ENCODE assay signal across 8 mouse cellular contexts in the genomic region with DNA sequence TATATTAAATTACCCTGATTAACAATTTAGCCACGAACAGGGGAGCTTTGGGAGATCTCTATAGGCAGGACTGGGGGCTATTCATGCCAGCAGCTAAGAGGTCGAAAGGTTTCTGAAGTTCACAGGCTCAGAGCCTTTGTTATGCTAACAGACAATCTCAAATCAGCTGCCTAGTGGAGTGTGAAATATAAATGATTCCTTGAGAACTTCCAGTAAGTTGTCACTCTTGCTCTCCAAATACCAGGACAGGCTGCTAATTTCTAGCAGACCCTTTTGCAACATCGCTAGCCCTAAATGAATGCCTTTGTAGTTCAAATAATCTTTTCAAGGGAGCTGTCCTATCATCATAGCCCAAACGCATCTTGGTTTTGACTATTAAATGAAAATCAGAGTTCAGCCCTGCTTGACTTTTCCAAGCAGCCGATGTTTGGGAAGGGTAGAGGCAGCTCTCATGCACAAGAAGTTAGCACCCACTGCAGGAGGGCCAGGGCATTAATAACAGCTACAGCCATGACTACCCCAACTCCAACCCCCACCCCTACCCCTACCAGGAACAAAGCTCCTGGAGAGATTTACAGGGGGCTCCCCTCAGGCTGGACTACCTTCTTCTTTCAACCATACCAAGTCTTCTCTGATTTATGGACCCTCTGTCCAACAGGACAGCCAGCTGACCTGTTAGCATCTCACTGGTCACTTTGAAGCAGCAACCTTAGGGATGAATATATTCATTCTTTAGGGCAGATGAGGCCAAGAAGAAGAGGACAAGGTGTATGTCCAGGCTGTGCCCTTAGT.
A peak's percentile ranks its signal among the peaks of the same experiment; 100 is the strongest.
DNase-seq lines count a peak whose midpoint lies in the region; ATAC-seq and TF ChIP-seq lines count a peak whose summit lies in the region.
"Had no signal": no experiment of that assay in that cellular context is flagged by ENCODE, and none has a peak within 500 bp of the region (broad histone marks: within the 10 kb centered on the region; RNA-seq: fewer than 3 reads in every experiment).

No protein-coding gene starts in this region.

- 5% methylated on average over 5 of the region's 5 CpGs for WGBS in forebrain, postnatal 0 days
- 11% methylated on average over 5 of the region's 5 CpGs for WGBS in midbrain, postnatal 0 days

- TF ChIP-seq CTCF in forebrain, postnatal 0 days (IDR thresholded peaks at IDR 0.05; ENCODE audit: low read depth), result peak; percentile 20; the same call in 1 of the 2 replicates
- TF ChIP-seq CTCF in midbrain, postnatal 0 days (IDR thresholded peaks at IDR 0.05), result peak; percentile 30

- peak overlapping the region; percentile 96 for H3K27ac ChIP-seq in forebrain, postnatal 0 days (ENCODE audit: low read depth, low read length)
- peak overlapping the region; percentile 90 for H3K27ac ChIP-seq in midbrain, postnatal 0 days (ENCODE audit: low read depth, low read length)
- H3K27ac ChIP-seq: liver, embryonic 13.5 days had no signal

- peak overlapping the region; percentile 60 for H3K9ac ChIP-seq in forebrain, postnatal 0 days
- H3K9ac ChIP-seq in midbrain, postnatal 0 days (replicated peaks; ENCODE audit: low read length, poor library complexity, severe bottlenecking), result peak overlapping the region; percentile 61
- H3K9ac ChIP-seq: liver, embryonic 13.5 days had no signal

- no peaks in the 10 kb centered on the region for H3K36me3 ChIP-seq in forebrain, postnatal 0 days (ENCODE audit: insufficient read depth)
- no peaks in the 10 kb centered on the region for H3K36me3 ChIP-seq in midbrain, postnatal 0 days (ENCODE audit: insufficient read depth, low read length)
- H3K36me3 ChIP-seq: liver, embryonic 13.5 days had no signal

- H3K27me3 ChIP-seq in forebrain, postnatal 0 days (ENCODE audit: insufficient read depth, low read length), result no peaks in the 10 kb centered on the region
- no peaks in the 10 kb centered on the region for H3K27me3 ChIP-seq in midbrain, postnatal 0 days (ENCODE audit: insufficient read depth, low read length)

- peak; percentile 37 for DNase-seq in cerebellum, adult 8-10 months
- DNase-seq in embryo, embryonic 10 days (ENCODE audit: low spot score), result peak; percentile 73
- peak; percentile 72 for DNase-seq in forebrain, postnatal 0 days
- peak; percentile 81 for DNase-seq in midbrain, postnatal 0 days (ENCODE audit: low spot score)
- DNase-seq in testis, postnatal 10 days (ENCODE audit: low spot score), result no peak
- no peak for DNase-seq in right cerebral cortex, postnatal 10 days (ENCODE audit: low spot score in 2 of 2)
- no peak for DNase-seq in thymus, postnatal 4 days
- DNase-seq: liver, embryonic 13.5 days had no signal

- peak overlapping the region; percentile 25 for H3K4me3 ChIP-seq in forebrain, postnatal 0 days (ENCODE audit: low read depth, low read length)
- no peak overlapping the region; the same call in 1 of the 2 replicates for H3K4me3 ChIP-seq in midbrain, postnatal 0 days (ENCODE audit: low read depth, low read length)
- H3K4me3 ChIP-seq: liver, embryonic 13.5 days had no signal

- peak; percentile 18 for ATAC-seq in forebrain, postnatal 0 days
- peak; percentile 58 for ATAC-seq in midbrain, postnatal 0 days (ENCODE audit: low FRiP score)

- peak overlapping the region; percentile 44 for H3K4me2 ChIP-seq in forebrain, postnatal 0 days (ENCODE audit: low read depth)
- peak overlapping the region; percentile 54 for H3K4me2 ChIP-seq in midbrain, postnatal 0 days (ENCODE audit: low read depth, low read length, poor library complexity, severe bottlenecking)
- H3K4me2 ChIP-seq: liver, embryonic 13.5 days had no signal

- no peaks in the 10 kb centered on the region for H3K9me3 ChIP-seq in forebrain, postnatal 0 days (ENCODE audit: low read length)
- no peaks in the 10 kb centered on the region for H3K9me3 ChIP-seq in midbrain, postnatal 0 days (ENCODE audit: low read length)
- H3K9me3 ChIP-seq: liver, embryonic 13.5 days had no signal

- peaks cover 24% of the 10 kb centered on the region for H3K4me1 ChIP-seq in forebrain, postnatal 0 days (ENCODE audit: insufficient read depth)
- H3K4me1 ChIP-seq in midbrain, postnatal 0 days (ENCODE audit: insufficient read depth, low read length), result peaks cover 14% of the 10 kb centered on the region; the same call in 1 of the 2 replicates
- H3K4me1 ChIP-seq: liver, embryonic 13.5 days had no signal

Comparison
In these comparisons a context has a peak if more than half of its experiments do, and no peak if none do; other contexts are left out.
1. DNase-seq: peak in cerebellum, adult 8-10 months (single experiment), embryo, embryonic 10 days (single experiment), forebrain, postnatal 0 days (single experiment) and midbrain, postnatal 0 days (single experiment); none in testis, postnatal 10 days (single experiment), right cerebral cortex, postnatal 10 days (0 of 2) and thymus, postnatal 4 days (single experiment).